Mouse (Mus musculus) heart, postnatal 10 days (tissue): ENCODE measurements at regions not wholly inside any gene's neighbourhood (a gene's known extent, or its start where the extent isn't known, plus 50 kb on each side); places are given as distances from the start of the nearest gene placed in this dataset.

Experiments used
- DNase-seq, 2 experiments: peaks; one replicate each; pipeline ENCODE4 v3.0.0; 2021
- intact Hi-C: fragments of 180-260 bp; cut with DNase I; formaldehyde crosslinking; loops from one replicate; pipeline ENCODE4 v1.15.1; 2025

GRCm38 (mm10) chr13:107668509-107668908 lies 375.7 kb upstream of the Smim15 start:
- no peak for DNase-seq
- intact Hi-C loops = no loop called here

- intact Hi-C loops = no loop called here
- no peak for DNase-seq
These were observed 378.5 kb upstream of the Smim15 start for GRCm38 (mm10) chr13:107665775-107666174.

- intact Hi-C loops = no loop called here
- DNase-seq = no peak
These were observed 380.0 kb upstream of the Smim15 start for GRCm38 (mm10) chr13:107664197-107664596.

GRCm38 (mm10) chr13:107663745-107664144 lies 380.5 kb upstream of the Smim15 start:
- intact Hi-C loops = no loop called here
- DNase-seq = no peak

GRCm38 (mm10) chr13:107661414-107661813 lies 382.8 kb upstream of the Smim15 start:
- intact Hi-C loops = no loop called here
- no peak for DNase-seq

GRCm38 (mm10) chr13:107645865-107646645 lies 398.2 kb upstream of the Smim15 start:
- peak; percentile 37 to 41 for DNase-seq
- intact Hi-C loops = no loop called here

GRCm38 (mm10) chr13:107645121-107645864 lies 399.0 kb upstream of the Smim15 start:
- DNase-seq = peak in 1 of 2 experiments; percentile 4
- intact Hi-C loops = no loop called here

- DNase-seq = no peak
- intact Hi-C loops = no loop called here
These were observed 399.5 kb upstream of the Smim15 start for GRCm38 (mm10) chr13:107644705-107645104.

GRCm38 (mm10) chr13:107641926-107642657 lies 402.2 kb upstream of the Smim15 start:
- peak; percentile 21 to 35 for DNase-seq

GRCm38 (mm10) chr13:107639620-107640019 lies 404.6 kb upstream of the Smim15 start:
- no peak for DNase-seq
- intact Hi-C loops = no loop called here

More at GRCm38 (mm10) chr13:107641926-107642657, 402.2 kb upstream of the Smim15 start:
- intact Hi-C loops = no loop called here

- intact Hi-C loops = no loop called here
- no peak for DNase-seq
These were observed 407.0 kb upstream of the Smim15 start for GRCm38 (mm10) chr13:107637269-107637668.

- intact Hi-C loops = no loop called here
- DNase-seq = no peak
These were observed 409.1 kb upstream of the Smim15 start for GRCm38 (mm10) chr13:107635114-107635513.

- DNase-seq = no peak
- intact Hi-C loops = no loop called here
These were observed 417.2 kb upstream of the Smim15 start for GRCm38 (mm10) chr13:107627073-107627472.

- no peak for DNase-seq
- intact Hi-C loops = no loop called here
These were observed 417.6 kb upstream of the Smim15 start for GRCm38 (mm10) chr13:107626670-107627069.

GRCm38 (mm10) chr13:107621337-107621736 lies 422.9 kb upstream of the Smim15 start:
- DNase-seq = no peak
- intact Hi-C loops = no loop called here

- no peak for DNase-seq
- intact Hi-C loops = no loop called here
These were observed 423.4 kb upstream of the Smim15 start for GRCm38 (mm10) chr13:107620887-107621286.

GRCm38 (mm10) chr13:107620210-107620609 lies 424.0 kb upstream of the Smim15 start:
- DNase-seq = no peak
- intact Hi-C loops = no loop called here

- DNase-seq = peak in 1 of 2 experiments; percentile 9
- intact Hi-C loops = no loop called here
These were observed 424.8 kb upstream of the Smim15 start for GRCm38 (mm10) chr13:107619430-107619927.

- no peak for DNase-seq
- intact Hi-C loops = no loop called here
These were observed 425.3 kb upstream of the Smim15 start for GRCm38 (mm10) chr13:107618796-107619429.

GRCm38 (mm10) chr13:107618369-107618771 lies 425.9 kb upstream of the Smim15 start:
- intact Hi-C loops = no loop called here
- DNase-seq = no peak

- DNase-seq = no peak
- intact Hi-C loops = no loop called here
These were observed 426.7 kb upstream of the Smim15 start for GRCm38 (mm10) chr13:107617582-107617981.
